Mouse (Mus musculus) thymus, postnatal 25 days (tissue): Measurements from ENCODE around the gene Dtx3.
"Not testable (repeated sequence)": the region's sequence is repeated elsewhere in the genome, so short reads cannot be mapped to it uniquely, and the experiment has no call there.

Experiments
- DNase-seq: peaks from one replicate; pipeline ENCODE4 v3.0.0; 2022

The Dtx3 gene

DNA sequence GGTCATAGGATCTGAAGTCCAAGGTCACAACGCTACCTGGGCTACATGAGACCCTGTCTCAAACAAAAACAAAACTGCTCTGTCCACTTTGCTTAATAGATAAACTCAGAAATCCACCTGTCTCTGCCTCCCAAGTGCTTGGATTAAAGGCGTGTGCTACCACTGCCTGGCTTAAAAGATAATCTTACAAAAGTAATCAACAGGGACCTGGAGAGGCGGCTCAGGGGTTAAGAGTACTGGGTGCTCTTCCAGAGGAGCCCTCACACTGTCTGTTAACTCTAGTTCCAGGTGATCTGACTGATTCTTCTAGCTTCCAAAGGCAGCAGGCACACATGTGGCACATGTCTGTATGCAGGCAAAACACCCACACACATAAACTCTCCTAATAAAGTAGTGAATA, 7.6 kb upstream of the Dtx3 start:
- no peak for DNase-seq

DNA sequence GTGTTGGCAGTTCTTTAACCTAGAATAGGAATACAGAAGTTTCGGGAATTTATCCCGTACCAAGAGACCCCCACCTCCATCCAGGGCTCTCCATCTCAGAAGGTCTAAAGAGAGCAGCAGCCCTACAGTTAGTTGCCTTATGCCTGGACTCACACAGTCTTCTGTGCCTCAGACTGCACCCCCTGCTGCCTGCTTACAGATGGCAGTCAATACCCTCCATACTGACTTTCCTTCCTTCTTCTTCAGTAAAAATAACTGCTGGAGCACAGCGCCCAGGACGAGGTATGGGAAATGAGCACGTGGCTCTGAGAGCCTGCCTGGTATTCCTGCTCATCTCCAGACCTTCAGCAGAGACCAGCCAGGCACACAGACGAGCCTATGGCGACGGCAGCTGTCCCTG, 4.8 kb upstream of the Dtx3 start:
- DNase-seq = no peak

DNA sequence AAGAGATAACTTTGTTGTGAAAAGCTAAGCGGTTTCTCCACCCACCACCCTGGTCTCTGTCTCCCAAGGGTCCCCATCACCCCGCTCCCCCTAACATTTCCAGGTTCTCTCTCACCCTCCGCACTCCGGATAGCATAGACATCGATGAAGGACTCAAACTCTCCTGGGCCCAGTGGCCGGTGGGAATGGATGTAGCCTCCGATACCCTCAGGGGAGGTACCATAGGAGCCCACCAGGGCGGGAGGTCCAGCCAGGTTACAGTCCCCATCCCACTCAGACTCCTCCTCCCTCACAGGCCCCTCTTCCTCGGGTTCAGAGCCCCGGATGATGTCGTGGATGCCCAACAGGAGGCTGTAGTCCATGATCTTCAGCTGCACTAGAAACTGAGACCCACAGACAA, 3.9 kb upstream of the Dtx3 start:
- no peak for DNase-seq

DNA sequence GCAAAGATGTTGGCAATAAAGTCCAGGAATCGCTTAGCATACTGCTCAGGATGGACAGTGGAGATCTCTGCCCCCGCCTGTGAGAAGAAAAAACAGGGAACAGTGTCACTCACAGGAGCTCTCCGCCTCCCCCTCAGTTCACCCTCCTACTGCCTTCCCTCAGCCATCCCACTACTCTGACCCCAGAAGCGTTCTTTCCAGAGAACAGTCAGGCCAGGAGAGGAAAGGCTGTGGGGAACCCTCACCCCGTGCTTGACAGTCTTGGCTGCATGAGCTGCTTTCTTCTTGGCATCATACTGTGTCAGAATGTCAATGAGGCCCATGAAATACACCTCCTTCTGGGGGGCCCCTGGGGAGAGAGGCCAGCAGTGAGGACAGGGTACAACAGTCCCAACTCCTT, 3.5 kb upstream of the Dtx3 start:
- no peak for DNase-seq

DNA sequence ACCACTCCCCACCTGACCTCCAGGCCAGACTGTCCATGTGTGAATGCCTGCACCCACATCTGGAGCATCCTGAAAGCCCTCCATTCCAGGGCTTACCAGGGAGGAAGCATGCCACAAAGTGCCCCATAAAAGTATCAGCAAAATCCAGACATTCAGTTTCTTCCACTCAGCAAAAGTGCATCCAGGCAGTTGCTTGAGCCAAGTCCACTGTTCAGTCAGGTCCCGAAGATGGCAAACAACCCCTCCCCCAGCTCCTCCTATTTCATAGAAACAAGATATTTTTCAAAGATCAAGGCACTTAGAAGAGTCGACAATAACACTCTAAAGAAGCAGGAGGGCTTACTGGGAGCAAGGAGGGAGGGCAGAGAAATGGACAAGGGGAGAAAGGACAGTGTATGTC, 3.0 kb upstream of the Dtx3 start:
- DNase-seq = no peak

DNA sequence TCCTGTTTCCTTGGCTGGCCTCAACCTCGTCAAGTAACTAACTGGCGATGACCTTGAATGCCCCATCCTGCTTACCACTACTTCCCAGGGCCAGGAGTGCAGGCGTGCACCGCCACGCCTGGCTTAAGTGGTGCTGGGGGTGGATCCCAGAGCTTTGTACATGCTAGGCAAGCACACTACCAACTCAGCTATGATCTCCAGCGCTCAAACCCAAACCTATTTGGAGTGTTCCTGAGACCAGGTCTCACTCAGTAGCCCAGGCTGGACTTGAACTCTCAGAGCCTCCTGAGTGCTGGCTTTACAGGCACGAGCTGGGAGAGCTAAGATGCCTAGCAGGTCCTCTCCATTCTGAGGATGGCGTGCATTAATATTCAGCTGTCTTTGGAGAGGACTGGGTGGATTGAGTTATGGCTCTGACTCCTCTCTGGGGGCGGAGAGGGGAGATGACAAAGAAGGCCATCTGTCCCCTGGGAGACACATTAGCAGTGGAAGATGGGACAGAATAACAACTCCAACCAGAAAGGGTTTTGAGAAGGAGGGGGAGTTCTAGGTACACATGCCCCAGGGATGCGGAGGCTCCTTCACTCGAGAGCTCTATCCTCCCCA, 2.1 kb upstream of the Dtx3 start:
- no peak for DNase-seq

DNA sequence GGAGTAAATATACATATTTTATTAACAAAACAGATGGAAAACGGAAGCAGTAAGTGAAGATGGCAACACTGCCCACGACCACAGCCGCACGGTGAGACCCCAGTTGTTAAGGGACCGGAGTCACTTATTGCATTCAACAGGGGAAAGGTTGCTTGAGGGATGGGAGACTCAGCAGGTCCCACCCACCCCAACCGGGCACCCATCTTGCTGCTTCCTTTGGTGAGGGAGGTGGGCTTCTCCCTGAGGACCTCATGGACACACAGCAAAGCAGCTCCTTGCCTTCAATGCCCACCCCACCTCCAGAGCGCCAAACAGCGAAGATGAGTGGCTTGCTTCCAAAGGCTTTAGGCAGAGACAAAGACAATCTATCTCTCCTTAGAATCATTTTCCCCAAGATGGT, 1.6 kb upstream of the Dtx3 start:
- no peak for DNase-seq

DNA sequence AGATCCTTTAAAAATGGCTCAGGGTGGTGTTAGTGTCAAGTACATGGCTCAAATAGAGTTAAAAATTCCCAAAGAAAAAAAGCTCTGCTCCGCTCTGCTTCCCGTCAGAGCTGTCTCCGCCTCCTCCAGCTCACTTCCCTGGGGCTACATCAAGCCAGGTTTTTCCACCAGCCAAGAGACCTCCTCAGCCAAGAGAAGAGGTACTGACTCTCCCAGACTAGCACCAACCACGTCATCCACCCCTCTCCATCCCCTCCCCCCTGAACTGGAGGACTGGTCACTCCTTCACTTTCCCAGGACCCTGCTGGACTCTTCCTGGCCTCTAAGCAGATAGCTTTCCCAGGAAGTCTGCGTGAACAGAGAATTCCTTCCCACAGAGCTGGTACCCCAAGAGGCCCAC, 864 bp upstream of the Dtx3 start:
- no peak for DNase-seq

DNA sequence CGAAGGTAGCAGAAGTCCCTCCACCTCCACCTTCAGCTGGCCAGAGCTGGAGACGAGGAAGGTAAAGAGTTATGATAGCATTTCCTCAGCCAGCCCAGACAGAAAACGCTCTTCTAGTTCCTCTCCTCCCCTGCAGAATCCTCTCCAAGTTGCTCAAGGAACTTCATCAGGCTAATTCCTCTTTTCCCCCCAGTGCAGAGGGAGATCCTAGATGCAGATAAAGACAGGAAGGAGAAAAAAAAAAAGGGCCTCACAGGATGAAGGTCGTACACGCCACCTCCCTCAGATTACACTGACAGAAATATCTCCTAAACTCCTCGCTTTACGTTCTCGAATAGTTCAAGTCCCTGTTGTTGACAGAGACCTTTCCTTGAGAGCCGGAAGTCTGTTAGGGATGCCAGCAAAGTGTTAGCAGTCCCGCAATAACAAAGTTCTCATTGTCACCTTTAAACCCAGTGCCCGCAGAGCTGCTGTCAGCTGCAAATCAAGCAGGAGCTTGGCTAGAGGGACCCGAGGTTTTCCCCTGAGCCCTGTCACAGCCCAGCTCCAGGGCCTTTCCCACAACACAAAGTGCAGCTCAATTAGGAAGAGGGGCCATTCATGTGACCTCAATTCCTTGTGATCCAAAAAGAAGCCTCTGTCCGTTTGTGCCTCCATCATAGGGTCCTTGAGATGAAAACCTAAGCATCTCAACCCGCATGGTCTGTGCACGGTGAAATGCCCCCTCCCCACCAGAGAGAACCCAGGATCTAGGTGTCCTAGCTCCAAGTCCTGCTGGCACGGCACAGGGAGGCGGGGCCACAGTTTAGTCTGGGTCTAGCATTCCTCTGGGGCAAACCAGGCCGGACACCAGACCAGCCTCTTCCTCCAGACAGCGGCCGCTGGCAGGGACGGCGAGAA, 850 bp downstream of the Dtx3 start:
- DNase-seq = no peak

DNA sequence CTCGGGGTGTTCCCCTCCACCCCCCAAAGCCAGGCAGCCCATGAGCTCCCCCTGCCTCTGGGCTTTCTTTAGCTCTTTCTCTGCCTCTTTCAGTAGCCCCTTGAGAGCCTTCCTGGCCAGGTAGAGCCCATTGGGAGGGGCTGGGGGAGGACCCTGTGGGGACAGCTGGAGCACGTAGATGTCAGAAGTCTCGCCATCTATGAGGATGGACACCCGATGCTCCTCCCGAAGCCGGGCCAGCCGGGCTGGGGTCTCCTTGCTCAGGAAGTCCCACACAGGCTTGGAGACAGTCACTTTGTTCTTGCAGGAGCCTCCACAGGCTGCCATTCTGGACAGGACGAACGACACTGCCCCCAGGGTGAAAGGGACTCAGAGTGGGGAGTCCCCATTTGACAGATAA, 2.5 kb downstream of the Dtx3 start:
- no peak for DNase-seq

DNA sequence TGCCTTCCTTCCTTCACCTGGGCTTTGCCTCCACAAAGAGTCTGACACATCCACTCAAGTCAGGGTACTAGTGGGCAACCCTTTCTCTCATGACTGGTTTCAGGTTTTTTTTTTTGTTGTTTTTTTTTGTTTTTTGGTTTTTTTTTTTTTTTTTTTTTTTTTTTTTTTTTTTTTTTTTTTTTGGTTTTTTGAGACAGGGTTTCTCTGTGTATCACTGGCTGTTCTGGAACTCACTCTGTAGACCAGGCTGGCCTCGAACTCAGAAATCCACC, 3.5 kb downstream of the Dtx3 start:
- not testable (repeated sequence) for DNase-seq

DNA sequence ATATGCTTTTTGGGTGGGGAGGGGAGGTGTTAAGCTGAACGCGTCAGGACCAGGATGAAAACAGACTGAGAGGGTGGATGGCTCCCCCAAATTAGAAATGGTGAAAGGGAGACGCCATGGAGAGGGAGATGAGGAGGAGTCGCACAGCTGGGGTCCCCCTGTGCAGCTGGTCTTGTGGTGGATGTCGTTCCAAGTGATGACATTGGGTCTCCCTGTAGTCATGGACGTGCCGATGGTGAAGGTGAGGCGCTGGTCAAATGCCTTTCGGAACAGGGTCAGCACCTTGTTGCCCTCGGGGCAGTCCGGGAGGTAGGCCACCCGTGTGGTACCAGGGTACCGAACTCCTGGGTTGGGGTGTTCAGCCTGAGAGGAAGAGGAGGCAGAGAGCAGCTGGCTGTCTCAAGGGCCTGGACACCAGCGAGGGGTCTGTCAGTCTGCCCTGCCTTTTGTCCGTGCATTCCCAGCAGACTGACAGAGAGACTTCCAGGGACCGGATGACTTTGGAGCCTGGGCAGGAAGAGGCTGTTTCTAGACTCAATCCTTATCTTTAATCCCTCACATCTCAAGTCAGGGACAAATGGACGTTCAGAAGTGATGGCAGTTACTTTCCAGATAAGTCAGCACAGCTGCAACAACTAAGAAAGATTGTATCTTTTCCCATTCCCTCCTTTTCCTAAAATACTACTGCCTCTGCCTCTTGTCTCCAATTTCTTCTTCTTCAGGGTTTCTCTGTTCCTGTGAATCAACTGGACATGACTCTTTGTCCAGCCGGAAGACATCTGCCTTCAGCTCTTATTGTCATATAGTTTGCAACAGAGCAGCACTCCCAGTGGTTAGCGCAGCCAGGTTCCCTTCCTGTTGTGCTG, 4.1 kb downstream of the Dtx3 start:
- no peak for DNase-seq

DNA sequence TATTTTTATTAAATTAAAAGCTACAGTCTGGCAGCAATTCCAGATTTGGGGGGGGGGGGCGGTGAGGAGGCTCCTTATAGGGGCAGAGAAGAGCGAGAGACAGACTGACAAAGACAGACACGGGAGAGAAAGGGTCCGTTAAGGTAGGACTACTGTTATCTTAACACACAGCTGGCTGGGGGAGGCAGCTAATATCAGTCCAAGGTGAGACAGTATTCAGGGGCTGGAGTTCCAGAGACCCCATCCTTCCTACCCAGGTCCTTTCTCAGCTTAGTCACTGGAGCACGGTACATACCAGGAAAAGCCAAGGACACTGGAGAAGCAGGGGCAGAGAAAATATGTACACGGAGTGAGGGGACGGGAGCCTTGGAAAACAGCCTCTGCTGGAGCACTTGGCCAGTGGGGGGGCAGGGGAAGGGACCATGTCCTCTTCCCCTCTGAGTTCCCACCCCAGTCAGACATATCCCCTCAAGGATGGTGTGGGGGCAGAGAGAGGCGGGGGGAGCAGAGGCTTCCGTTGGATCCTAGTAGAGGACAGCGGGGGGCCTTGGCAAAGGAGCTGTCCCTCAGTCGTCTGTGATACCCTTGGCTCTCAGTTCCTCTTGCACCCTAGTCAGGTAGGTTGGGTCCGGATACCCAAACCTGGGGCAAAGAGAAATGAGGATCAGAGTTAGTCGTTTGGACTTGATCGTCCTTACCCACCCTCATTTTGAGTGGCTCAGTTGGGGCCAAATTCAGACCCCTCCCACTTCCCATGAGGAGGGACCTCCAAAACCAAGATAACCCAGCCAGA, 4.9 kb downstream of the Dtx3 start:
- DNase-seq = no peak

DNA sequence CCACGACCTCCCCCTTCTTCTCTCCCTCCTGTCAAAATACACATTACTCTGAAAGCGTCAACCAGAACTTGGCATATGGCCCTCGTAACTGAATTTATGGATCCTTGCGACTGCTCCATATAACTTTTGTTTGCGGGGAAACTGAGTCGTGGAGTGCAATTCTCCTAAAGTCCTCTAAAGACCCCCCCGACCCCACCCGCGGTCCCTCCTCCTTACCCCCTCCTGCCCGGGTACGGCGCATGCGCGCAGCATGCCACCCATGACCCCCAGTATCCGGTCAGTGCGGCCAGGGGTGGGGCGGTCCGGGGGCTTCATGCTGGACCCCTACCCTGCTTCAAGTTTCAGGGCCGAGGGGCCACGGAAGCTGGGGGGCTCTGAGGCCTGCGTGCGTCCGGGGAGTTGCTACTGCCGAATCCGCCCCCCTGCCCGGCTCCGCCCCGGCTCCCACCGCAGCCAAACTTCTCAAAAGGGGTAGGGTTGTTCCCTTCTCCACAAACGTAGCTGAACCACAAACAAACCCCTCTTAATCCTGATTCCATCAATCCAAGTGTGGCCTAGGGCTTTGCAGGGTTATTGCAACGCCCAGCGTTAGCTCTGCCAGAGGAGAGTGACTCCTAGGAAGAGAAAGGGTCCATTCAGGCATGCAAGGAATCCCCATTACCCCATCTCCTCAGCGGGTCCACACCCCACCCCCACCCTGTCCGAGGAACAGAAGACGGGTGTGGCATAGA, 5.7 kb downstream of the Dtx3 start, which contains the start of gene Arhgef25:
Gene Arhgef25 (minus strand): TSS at position 433 of the 731 bp plus-strand sequence.
- DNase-seq = no peak

DNA sequence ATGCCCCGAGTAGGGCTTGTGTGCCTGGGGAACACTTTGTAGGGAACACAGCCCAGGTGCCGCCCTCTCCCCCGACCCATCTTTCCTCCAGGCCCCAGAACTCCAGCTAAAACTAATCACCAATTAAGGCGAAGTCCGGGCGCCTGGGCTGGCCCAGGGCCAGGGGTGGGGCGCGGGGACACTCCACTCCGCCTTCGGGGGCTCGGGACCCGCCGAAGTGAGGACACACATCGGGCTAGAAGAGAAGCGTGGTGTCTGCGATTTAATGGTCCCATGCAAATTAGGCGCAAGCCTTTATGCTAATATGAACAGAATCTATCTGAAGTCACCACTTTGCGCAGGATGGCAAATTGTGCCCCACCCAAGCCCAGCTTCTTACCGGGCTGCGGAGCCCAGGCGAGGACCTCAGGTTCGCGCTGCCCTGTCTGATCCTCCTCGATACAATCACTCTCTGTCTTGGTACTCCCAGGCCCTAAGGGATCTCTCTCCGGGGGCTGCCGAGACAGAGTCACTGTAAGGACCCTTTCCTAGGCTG, 6.3 kb downstream of the Dtx3 start:
- no peak for DNase-seq

DNA sequence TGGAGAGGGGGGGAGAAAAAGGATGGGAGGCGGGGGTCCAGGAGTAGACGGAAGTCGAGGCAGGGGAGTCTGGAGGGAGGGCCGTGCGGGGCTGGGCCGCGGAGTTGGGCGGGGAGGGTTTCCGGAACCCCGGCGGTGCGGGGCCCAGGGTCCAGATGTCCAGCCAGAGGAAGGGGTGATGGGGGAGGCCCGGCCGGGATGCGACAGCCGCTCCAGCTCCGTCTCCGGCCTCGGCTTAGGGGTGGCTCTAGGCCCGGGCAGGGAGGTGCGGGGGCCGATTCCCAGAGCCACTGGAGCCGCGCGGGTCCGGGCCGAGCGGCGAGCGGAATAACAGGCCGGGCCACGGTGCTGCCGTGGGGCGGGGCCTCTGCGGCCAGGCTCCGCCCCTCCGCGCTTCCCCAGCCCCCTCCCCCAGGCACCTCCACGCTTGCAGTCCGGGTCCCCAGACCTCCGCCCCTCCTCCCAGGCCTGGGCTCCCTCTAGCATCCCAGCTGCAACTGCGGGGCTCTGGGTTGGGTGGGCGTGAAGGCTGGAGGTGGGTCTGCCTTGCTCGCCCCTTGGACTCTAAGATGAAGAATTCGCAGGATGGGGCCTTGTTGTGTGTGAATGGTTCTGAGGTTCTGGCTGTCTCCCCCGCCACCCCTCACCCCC, 6.9 kb downstream of the Dtx3 start:
- DNase-seq = no peak

DNA sequence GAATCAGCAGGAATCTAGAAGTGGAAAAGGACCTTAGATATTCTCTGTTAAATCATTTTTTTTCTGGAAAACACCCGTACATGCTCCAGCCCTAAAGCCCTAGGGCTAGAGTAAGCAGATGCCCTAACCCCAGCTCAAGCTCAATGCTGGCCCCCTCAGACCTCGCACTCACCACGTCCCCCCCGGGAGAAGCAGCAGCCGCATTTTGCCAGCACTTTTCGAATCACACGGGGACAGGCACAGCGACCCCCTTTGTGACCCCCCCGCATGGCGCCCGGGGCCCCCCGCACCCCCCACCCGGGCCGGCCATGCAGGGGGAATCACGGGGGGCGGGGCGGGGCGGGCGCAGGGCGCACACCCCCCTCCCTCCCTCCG, 7.5 kb downstream of the Dtx3 start:
- no peak for DNase-seq

DNA sequence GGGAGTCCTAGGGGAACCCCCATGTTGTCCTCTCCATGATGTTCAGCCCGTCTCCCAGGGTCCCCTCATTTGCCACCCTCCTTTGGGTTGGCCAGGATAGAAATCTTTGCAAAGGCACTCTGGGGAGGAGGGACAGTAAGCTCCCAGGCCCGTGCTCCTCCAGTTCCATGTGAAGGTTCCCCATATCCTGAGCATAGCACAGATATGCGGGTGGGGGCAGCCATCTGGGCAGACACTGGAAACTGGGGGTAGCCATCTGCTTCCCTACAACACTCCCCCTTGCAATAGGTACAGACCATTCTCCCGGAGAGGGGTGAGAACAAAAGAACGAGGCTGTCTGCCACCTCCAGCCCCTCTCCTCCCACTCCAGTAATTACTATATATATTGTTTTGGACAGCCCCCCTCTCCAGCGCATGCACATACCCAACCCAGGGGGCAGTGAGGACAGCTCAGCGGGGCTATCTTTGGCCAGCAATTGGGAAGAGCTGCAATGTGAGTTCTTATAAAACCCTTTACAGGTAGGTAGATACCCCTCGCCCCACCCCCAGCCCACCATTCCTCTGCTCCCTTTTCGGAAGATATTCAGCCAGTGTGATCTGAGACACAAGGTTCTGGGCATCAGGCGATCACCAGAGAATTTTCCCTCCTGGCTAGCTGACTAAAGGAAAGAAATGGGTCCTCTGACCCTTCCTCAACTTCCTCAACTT, 8.0 kb downstream of the Dtx3 start:
- no peak for DNase-seq

DNA sequence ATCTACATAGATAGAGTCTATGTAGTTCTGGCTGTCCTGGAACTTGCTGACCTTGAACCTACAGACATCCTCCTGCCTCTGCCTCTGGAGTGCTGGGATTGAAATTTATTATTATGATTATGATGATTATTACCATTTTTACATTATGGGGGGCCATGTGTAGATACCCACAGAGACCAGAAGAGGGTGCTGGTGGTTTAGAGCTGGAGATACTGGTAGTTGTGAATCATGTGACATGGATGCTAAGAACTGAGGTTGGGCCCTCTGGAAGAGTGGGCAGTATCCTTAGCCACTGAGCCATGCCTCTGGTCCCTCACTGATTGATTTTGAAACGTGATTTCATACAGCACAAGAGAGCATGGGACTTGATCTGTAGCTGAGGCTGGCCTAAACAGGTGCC, 9.1 kb downstream of the Dtx3 start:
- DNase-seq = no peak

DNA sequence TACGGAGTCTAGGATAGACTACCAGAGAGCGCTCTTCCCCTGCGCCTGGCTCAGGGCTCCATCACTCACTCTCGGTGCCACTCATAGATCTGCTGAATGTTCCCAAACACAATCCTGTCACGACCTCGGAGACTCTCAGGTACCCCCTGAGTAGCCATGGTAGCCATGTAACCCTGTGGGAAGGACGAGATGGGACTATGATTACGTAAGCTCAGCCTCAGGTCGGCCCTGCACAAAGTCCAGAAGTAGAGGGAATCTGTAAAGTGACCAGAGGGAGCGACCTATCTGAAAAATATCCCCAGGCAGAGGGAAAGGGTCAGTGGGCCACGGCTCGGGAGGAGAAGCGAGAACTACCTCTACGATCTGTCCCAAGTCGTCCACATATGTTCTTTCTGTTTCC, 10.0 kb downstream of the Dtx3 start:
- DNase-seq = no peak

DNA sequence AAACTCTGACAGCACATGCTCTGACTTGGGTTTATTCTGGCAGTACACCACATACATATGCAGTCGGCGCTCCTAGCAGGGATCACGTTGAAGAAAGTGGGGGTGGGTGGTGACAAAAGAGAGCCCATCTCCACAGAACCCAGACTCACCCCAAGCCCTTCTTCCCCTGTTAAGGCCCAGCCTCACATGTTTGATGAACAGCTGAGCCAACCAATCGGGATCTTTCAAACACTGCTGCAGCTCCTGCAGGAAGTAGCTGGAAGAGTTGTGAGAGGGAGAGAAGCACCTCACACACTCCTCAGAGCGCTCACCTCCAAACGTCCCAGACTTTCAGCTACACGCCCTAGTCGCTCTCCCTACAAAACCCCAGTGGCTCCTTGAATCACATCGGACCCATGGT, 10.4 kb downstream of the Dtx3 start:
- no peak for DNase-seq
